Mouse (Mus musculus) CH12.LX (cell line): ENCODE measurements around the gene Bloc1s1. TPM values are rescaled to one million over a fixed set of nuclear protein-coding genes. Genes with fewer than 3 reads are reported as not detected.
A peak's percentile ranks its signal among the peaks of the same experiment; 100 is the strongest.

Experiments used
- DNase-seq: peaks from one replicate; pipeline ENCODE4 v3.0.0-alpha.2; 2013; ENCODE audit errors: extremely low read depth
- H3K27ac ChIP-seq: 2 replicates; pipeline ENCODE4 v1.5.1; 2012; ENCODE audit warnings: low read depth, mild to moderate bottlenecking, control low read depth, moderate library complexity; ENCODE audit not compliant: insufficient read depth
- H3K27me3 ChIP-seq: replicated peaks from 2 replicates; pipeline ENCODE3; 2012; ENCODE audit warnings: inconsistent platforms
- H3K36me3 ChIP-seq, 2 experiments: replicated peaks in 1 of 2; 2 replicates each; pipeline versions ENCODE3 to v1.6.1; 2012; ENCODE audit warnings: inconsistent platforms in 1 of 2, low read length in 1 of 2, mild to moderate bottlenecking in 1 of 2, mixed read lengths in 1 of 2, moderate library complexity in 1 of 2; ENCODE audit not compliant: control insufficient read depth in 1 of 2, insufficient read depth in 1 of 2
- H3K4me1 ChIP-seq, 2 experiments: 2 replicates each; pipeline ENCODE4 v1.6.1; 2012; ENCODE audit warnings: inconsistent platforms in 1 of 2, moderate library complexity in 1 of 2; ENCODE audit not compliant: insufficient read depth in 2 of 2, control insufficient read depth in 1 of 2
- H3K4me2 ChIP-seq: 2 replicates; pipeline ENCODE4 v1.6.1; 2012; ENCODE audit warnings: low read depth, mild to moderate bottlenecking, control low read depth; ENCODE audit not compliant: poor library complexity, insufficient read depth, severe bottlenecking
- H3K4me3 ChIP-seq, 3 experiments: fragments of 150-350 bp in 1 of 3; sonication (generic) in 1 of 3; replicated peaks in 1 of 3; 2 replicates each; pipeline versions ENCODE3 to v1.5.1; 2011 to 2012; ENCODE audit warnings: low read depth in 2 of 3, low read length in 2 of 3, mild to moderate bottlenecking in 2 of 3, moderate library complexity in 2 of 3, control low read depth in 1 of 3, improper control_type of control experiment in 1 of 3, inconsistent platforms in 1 of 3, mixed read lengths in 1 of 3; ENCODE audit not compliant: poor library complexity in 1 of 3
- H3K79me2 ChIP-seq: replicated peaks from 2 replicates; pipeline ENCODE4 v1.6.1; 2012; ENCODE audit warnings: mild to moderate bottlenecking, moderate library complexity; ENCODE audit not compliant: control insufficient read depth, poor library complexity, insufficient read depth, severe bottlenecking; ENCODE audit errors: extremely low read depth
- H3K9ac ChIP-seq: 2 replicates; pipeline ENCODE4 v1.6.1; 2012; ENCODE audit warnings: low read depth, mild to moderate bottlenecking, control low read depth, moderate library complexity; ENCODE audit not compliant: insufficient read depth
- H3K9me3 ChIP-seq: replicated peaks from 2 replicates; pipeline ENCODE3; 2012; ENCODE audit warnings: low read length, inconsistent platforms, mixed read lengths
- BHLHE40 ChIP-seq: IDR thresholded peaks from 2 replicates; pipeline ENCODE4 v1.6.1; 2011; ENCODE audit warnings: mild to moderate bottlenecking, low read depth, low read length, improper control_type of control experiment
- CHD1 ChIP-seq: IDR thresholded peaks from 2 replicates; pipeline ENCODE4 v1.6.1; 2012; ENCODE audit warnings: low read depth, low read length, improper control_type of control experiment, inconsistent platforms
- CHD2 ChIP-seq: IDR thresholded peaks from 2 replicates; pipeline ENCODE4 v1.6.1; 2011; ENCODE audit warnings: low read length, improper control_type of control experiment
- E2F4 ChIP-seq: IDR thresholded peaks from 2 replicates; pipeline ENCODE4 v1.6.1; 2011; ENCODE audit warnings: low read depth, low read length, improper control_type of control experiment; ENCODE audit not compliant: insufficient replicate concordance
- ELF1 ChIP-seq: IDR thresholded peaks from 2 replicates; pipeline ENCODE4 v1.6.1; 2014; ENCODE audit warnings: low read depth, mild to moderate bottlenecking, inconsistent platforms, low read length, improper control_type of control experiment
- EP300 ChIP-seq: IDR thresholded peaks from 2 replicates; pipeline ENCODE4 v1.6.1; 2011; ENCODE audit warnings: low read length, improper control_type of control experiment
- HCFC1 ChIP-seq: IDR thresholded peaks from 2 replicates; pipeline ENCODE4 v1.6.1; 2012; ENCODE audit warnings: low read depth, mild to moderate bottlenecking, inconsistent platforms, low read length, improper control_type of control experiment
- JUN ChIP-seq: IDR thresholded peaks from 2 replicates; pipeline ENCODE4 v1.6.1; 2011; ENCODE audit warnings: low read depth, mild to moderate bottlenecking, low read length, improper control_type of control experiment, moderate library complexity; ENCODE audit not compliant: insufficient read depth
- KAT2A ChIP-seq: IDR thresholded peaks from 2 replicates; pipeline ENCODE4 v1.6.1; 2012; ENCODE audit warnings: low read length, improper control_type of control experiment, inconsistent platforms; ENCODE audit not compliant: insufficient replicate concordance
- MAX ChIP-seq: IDR thresholded peaks from 2 replicates; pipeline ENCODE4 v1.6.1; 2011; ENCODE audit warnings: low read length, improper control_type of control experiment
- MAZ ChIP-seq: IDR thresholded peaks from 2 replicates; pipeline ENCODE4 v1.6.1; 2012; ENCODE audit warnings: low read depth, mild to moderate bottlenecking, inconsistent platforms, low read length, improper control_type of control experiment, moderate library complexity
- NELFE ChIP-seq: IDR thresholded peaks from 2 replicates; pipeline ENCODE4 v1.6.1; 2011; ENCODE audit warnings: low read depth, low read length, improper control_type of control experiment
- POLR2A ChIP-seq: IDR thresholded peaks from 2 replicates; pipeline ENCODE4 v1.6.1; 2011; ENCODE audit warnings: low read depth, mild to moderate bottlenecking, improper control_type of control experiment, low read length
- POLR2AphosphoS2 ChIP-seq: IDR thresholded peaks from 2 replicates; pipeline ENCODE4 v1.6.1; 2011; ENCODE audit warnings: low read depth, low read length, improper control_type of control experiment
- RCOR1 ChIP-seq: conservative IDR thresholded peaks from 2 replicates; pipeline ENCODE4 v1.6.1; 2012; ENCODE audit warnings: low read depth, mild to moderate bottlenecking, inconsistent platforms, low read length, improper control_type of control experiment
- SIN3A ChIP-seq: IDR thresholded peaks from 2 replicates; pipeline ENCODE4 v1.6.1; 2012; ENCODE audit warnings: low read length, improper control_type of control experiment, inconsistent platforms
- SMC3 ChIP-seq: IDR thresholded peaks from 2 replicates; pipeline ENCODE4 v1.6.1; 2011; ENCODE audit warnings: low read depth, low read length, improper control_type of control experiment
- TCF12 ChIP-seq: IDR thresholded peaks from 2 replicates; pipeline ENCODE4 v1.6.1; 2014; ENCODE audit warnings: low read depth, mild to moderate bottlenecking, inconsistent platforms, low read length, improper control_type of control experiment
- UBTF ChIP-seq: IDR thresholded peaks from 2 replicates; pipeline ENCODE4 v1.6.1; 2012; ENCODE audit warnings: low read depth, mild to moderate bottlenecking, inconsistent platforms, low read length, improper control_type of control experiment, moderate library complexity
- USF2 ChIP-seq: conservative IDR thresholded peaks from 2 replicates; pipeline ENCODE4 v1.6.1; 2011; ENCODE audit warnings: low read depth, low read length, improper control_type of control experiment
- ZC3H11A ChIP-seq: IDR thresholded peaks from 2 replicates; pipeline ENCODE4 v1.6.1; 2012; ENCODE audit warnings: low read depth, mild to moderate bottlenecking, inconsistent platforms, low read length, improper control_type of control experiment
- ZKSCAN1 ChIP-seq: IDR thresholded peaks from 2 replicates; pipeline ENCODE4 v1.6.1; 2012; ENCODE audit warnings: low read depth, inconsistent platforms, low read length, improper control_type of control experiment, borderline replicate concordance
- dilution Hi-C: fragments of 300-500 bp; cut with MboI; formaldehyde crosslinking; loops from 2 replicates; pipeline ENCODE4 v1.14.3; 2020; ENCODE audit warnings: low sequenced_read_pairs; ENCODE audit not compliant: extremely low pct_unique_long_range_greater_than_20kb, extremely low pct_ligation_motif_present
- in situ Hi-C: fragments of 300-500 bp; cut with MboI; formaldehyde crosslinking; loops from 3 replicates; pipeline ENCODE4 v1.14.3; 2019; ENCODE audit warnings: low sequenced_read_pairs, low pct_ligation_motif_present, low pct_unique_long_range_greater_than_20kb, mixed read lengths
- polyA plus RNA-seq: library from polyadenylated mRNA; unstranded; fragments of >175 nt; gene quantifications from 2 replicates; pipeline ENCODE4 v1.2.1, GENCODE M21; 2012; ENCODE audit warnings: low read depth; ENCODE audit not compliant: insufficient read length
- total RNA-seq, 2 experiments: library from RNA; depleted of rRNA; stranded (reverse); fragments of 300-350 nt in 1 of 2; fragments of >200 nt in 1 of 2; gene quantifications; 2 replicates each; pipeline ENCODE4 v1.2.3; 2012 to 2014

Bloc1s1 gene
- total and polyA plus RNA-seq, 3 experiments, result 34.1 to 74.4 (median 37.1) TPM

DNA sequence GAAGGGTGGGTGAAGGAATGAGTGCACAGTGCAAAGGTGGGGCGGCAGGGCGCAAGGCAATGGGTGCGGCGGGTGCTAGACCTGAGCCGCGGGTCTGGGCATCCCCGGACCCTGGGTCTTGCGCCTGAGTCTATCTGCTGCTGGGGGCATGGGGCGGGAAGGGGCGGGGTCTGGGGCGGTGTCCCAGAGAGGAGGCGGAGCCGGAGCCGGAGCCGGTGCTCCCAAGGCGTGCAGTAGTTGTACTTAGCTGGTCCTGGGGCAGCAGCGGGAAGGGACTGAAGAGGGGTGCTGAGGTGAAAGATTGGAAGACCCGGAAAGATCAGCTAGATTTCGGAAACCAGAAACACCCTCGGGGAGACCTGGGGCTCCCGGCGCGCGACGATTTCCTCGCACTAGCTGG is 9.7 kb upstream of the Bloc1s1 start, which contains the start of gene Itga7:
TSS of gene Itga7 (plus strand) at position 245 of the 400 bp plus-strand sequence.
- peaks cover 0 to 4% of the 10 kb centered on the region in 2 experiments; a peak in 2 of 4 replicates for H3K4me1 ChIP-seq
- no peak for DNase-seq
- dilution Hi-C loops (no loop called here), in situ Hi-C loops (no loop called here)
- H3K27ac ChIP-seq, result no peak within 1 kb of the TSS
- peak within 1 kb of the TSS; percentile 57 for H3K4me2 ChIP-seq
- H3K36me3 ChIP-seq, result no peaks in the 10 kb centered on the region
- no peaks in the 10 kb centered on the region for H3K79me2 ChIP-seq
- no peak within 1 kb of the TSS for H3K4me3 ChIP-seq
- TF ChIP-seq POLR2AphosphoS2 (no peak), KAT2A (no peak), EP300 (no peak), CHD1 (no peak), E2F4 (no peak), TCF12 (no peak), SIN3A (no peak), JUN (no peak), HCFC1 (no peak), ZC3H11A (no peak), UBTF (no peak), POLR2A (no peak), USF2 (no peak)
- H3K9ac ChIP-seq, result no peak within 1 kb of the TSS
- no peaks in the 10 kb centered on the region for H3K9me3 ChIP-seq
- H3K27me3 ChIP-seq, result peaks cover 54% of the 10 kb centered on the region

DNA sequence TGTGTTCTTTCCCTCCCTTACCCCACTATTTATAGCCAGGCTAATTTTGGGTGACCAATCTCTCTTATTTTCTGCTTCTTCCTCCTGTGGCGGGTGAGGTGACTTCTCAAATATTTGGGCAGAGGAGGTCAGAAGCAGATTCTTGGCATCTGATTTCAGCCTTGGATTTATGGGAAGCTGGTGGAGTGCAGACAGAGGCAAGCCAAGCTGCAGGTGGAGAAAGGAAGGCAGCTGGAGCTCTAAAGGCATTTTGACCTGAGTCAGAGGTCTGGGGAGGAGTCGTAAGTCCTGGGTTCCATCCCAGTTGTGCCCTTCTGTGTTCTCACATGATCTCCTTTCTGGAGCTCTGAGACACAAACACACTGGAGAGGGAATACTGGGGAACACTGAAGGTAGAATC is 7.6 kb upstream of the Bloc1s1 start:
- in situ Hi-C loops (no loop called here), dilution Hi-C loops (no loop called here)
- Histone ChIP-seq H3K27me3 (peaks cover 56% of the 10 kb centered on the region), H3K36me3 (no peaks in the 10 kb centered on the region), H3K9me3 (no peaks in the 10 kb centered on the region)
- no peak for DNase-seq
- TF ChIP-seq MAX (no peak), RCOR1 (no peak), ZC3H11A (no peak), CHD2 (no peak), CHD1 (no peak), MAZ (no peak), KAT2A (no peak), ZKSCAN1 (no peak), BHLHE40 (no peak), SMC3 (no peak), ELF1 (no peak), NELFE (no peak)
- TF ChIP-seq, all 38 proteins: peak for 0
- Histone ChIP-seq H3K4me3 (no peak overlapping the region), H3K4me1 (peaks cover 0 to 4% of the 10 kb centered on the region in 2 experiments; a peak in 2 of 4 replicates), H3K79me2 (no peaks in the 10 kb centered on the region), H3K9ac (no peak overlapping the region), H3K27ac (no peak overlapping the region), H3K4me2 (no peak overlapping the region)
